Mouse (Mus musculus) erythroblast, adult 5-6 weeks (primary cell): ENCODE measurements around the gene Zfp600. TPM values are rescaled to one million over a fixed set of nuclear protein-coding genes. Genes with fewer than 3 reads are reported as not detected.
"Not testable (repeated sequence)": the region's sequence is repeated elsewhere in the genome, so short reads cannot be mapped to it uniquely, and the experiment has no call there.

Experiments used
- ATAC-seq: replicated peaks from 2 replicates; pipeline ENCODE4 v1.8.0; 2016; ENCODE audit warnings: moderate number of reproducible peaks, mild to moderate bottlenecking, moderate TSS enrichment, inconsistent platforms; ENCODE audit not compliant: poor library complexity, low FRiP score, severe bottlenecking
- total RNA-seq, 2 experiments: library from RNA; stranded (forward) in 1 of 2; stranded (reverse) in 1 of 2; fragments of 150-400 nt in 1 of 2; fragments of 200-764, 138-1000 nt in 1 of 2; gene quantifications; 2 replicates each; pipeline versions ENCODE4 v1.2.3 to v1.2.4; 2015 to 2017; ENCODE audit warnings: low replicate concordance in 2 of 2

Gene Zfp600
- total RNA-seq (2015; ENCODE audit: low replicate concordance), result not detected in 2 replicates
- total RNA-seq (2017; ENCODE audit: low replicate concordance), result not detected in 2 replicates

- not testable (repeated sequence) for ATAC-seq
These were observed at the start of gene Zfp600 for GRCm38 (mm10) chr4:146156524-146156923. Zfp600 (plus strand) TSS chr4:146156824.

- ATAC-seq, result not testable (repeated sequence)
These were observed 6.3 kb downstream of the Zfp600 start for GRCm38 (mm10) chr4:146162893-146163292.

- not testable (repeated sequence) for ATAC-seq
These were observed 10.7 kb downstream of the Zfp600 start for GRCm38 (mm10) chr4:146167202-146167832.

GRCm38 (mm10) chr4:146167879-146168532 lies 11.4 kb downstream of the Zfp600 start:
- ATAC-seq, result not testable (repeated sequence)

GRCm38 (mm10) chr4:146168730-146169215 lies 12.1 kb downstream of the Zfp600 start:
- not testable (repeated sequence) for ATAC-seq

GRCm38 (mm10) chr4:146173378-146174226 lies 17.0 kb downstream of the Zfp600 start:
- ATAC-seq, result not testable (repeated sequence)

GRCm38 (mm10) chr4:146204357-146204756 lies 47.7 kb downstream of the Zfp600 start:
- ATAC-seq, result not testable (repeated sequence)

GRCm38 (mm10) chr4:146239252-146240244 lies 82.9 kb downstream of the Zfp600 start:
- ATAC-seq, result not testable (repeated sequence)

- not testable (repeated sequence) for ATAC-seq
These were observed 85.5 kb downstream of the Zfp600 start for GRCm38 (mm10) chr4:146242119-146242518.

Other genes with a start within 250 kb of the Zfp600 start
- not detected in 2 replicates for gene Zfp987, start 59.5 kb upstream of the Zfp600 start, total RNA-seq (2015; ENCODE audit: low replicate concordance)
- gene Zfp987, start 59.5 kb upstream of the Zfp600 start, total RNA-seq (2017; ENCODE audit: low replicate concordance), result 0.28 TPM in 1 of 2 replicates, not detected in the other